Mouse (Mus musculus) myocyte (in vitro differentiated cells): ENCODE measurements at regions not wholly inside any gene's neighbourhood (a gene's known extent, or its start where the extent isn't known, plus 50 kb on each side); places are given as distances from the start of the nearest gene placed in this dataset.

Experiments used
- CEBPB ChIP-seq: IDR thresholded peaks from 2 replicates; pipeline ENCODE4 v1.6.1; 2011; ENCODE audit warnings: mild to moderate bottlenecking, moderate library complexity; ENCODE audit not compliant: poor library complexity, insufficient read depth, severe bottlenecking
- MAX ChIP-seq: IDR thresholded peaks from one replicate; pipeline ENCODE4 v1.6.1; 2011; ENCODE audit warnings: low read depth, mild to moderate bottlenecking, control low read depth
- MYOD1 ChIP-seq, 3 experiments: IDR thresholded peaks; one replicate each; pipeline ENCODE4 v1.6.1; 2011; ENCODE audit warnings: control low read depth in 2 of 3, low read depth in 2 of 3, mild to moderate bottlenecking in 2 of 3, moderate library complexity in 1 of 3; ENCODE audit not compliant: insufficient read length in 2 of 3, control insufficient read depth in 1 of 3
- POLR2A ChIP-seq: IDR thresholded peaks from one replicate; pipeline ENCODE4 v1.6.1; 2011; ENCODE audit warnings: low read depth, mild to moderate bottlenecking, control low read depth, moderate library complexity; ENCODE audit not compliant: insufficient read length
- POLR2AphosphoS2 ChIP-seq: IDR thresholded peaks from one replicate; pipeline ENCODE4 v1.6.1; 2011; ENCODE audit warnings: low read depth, control low read depth; ENCODE audit not compliant: insufficient read length
- REST ChIP-seq: IDR thresholded peaks from one replicate; pipeline ENCODE4 v1.6.1; 2011; ENCODE audit warnings: mild to moderate bottlenecking, control low read depth, moderate library complexity; ENCODE audit not compliant: insufficient read depth, insufficient read length
- TCF12 ChIP-seq: IDR thresholded peaks from one replicate; pipeline ENCODE4 v1.6.1; 2011; ENCODE audit warnings: mild to moderate bottlenecking, control low read depth; ENCODE audit not compliant: poor library complexity, insufficient read depth, severe bottlenecking
- USF1 ChIP-seq: IDR thresholded peaks from one replicate; pipeline ENCODE4 v1.6.1; 2011; ENCODE audit warnings: low read depth, mild to moderate bottlenecking, control low read depth, moderate library complexity

- TF ChIP-seq POLR2A, result no peak
- TF ChIP-seq MAX, result no peak
- no peak for TF ChIP-seq POLR2AphosphoS2
- TF ChIP-seq TCF12, result no peak
- no peak for TF ChIP-seq CEBPB
- no peak for TF ChIP-seq USF1
- no peak for TF ChIP-seq MYOD1 (IDR thresholded peaks at IDR 0.05; ENCODE audit: control insufficient read depth in 1 of 3, insufficient read length in 2 of 3, low read depth in 2 of 3)
- TF ChIP-seq REST, result no peak
These were observed 1164.3 kb downstream of the 4930447A16Rik start for GRCm38 (mm10) chr15:38589675-38590074.
